Mouse (Mus musculus) small intestine, adult 2 months (tissue): ENCODE data around the gene Abtb1.

ENCODE experiments used
- CTCF ChIP-seq: fragments of 200-500 bp; IDR thresholded peaks from 2 replicates; pipeline ENCODE4 v1.5.1; 2012; ENCODE audit warnings: low read depth, mild to moderate bottlenecking, control low read depth, inconsistent platforms, low read length, moderate library complexity, mixed read lengths; ENCODE audit not compliant: insufficient replicate concordance, insufficient read length; ENCODE audit errors: extremely low read depth
- POLR2A ChIP-seq: fragments of 200-500 bp; IDR thresholded peaks from 2 replicates; pipeline ENCODE4 v1.6.1; 2012; ENCODE audit warnings: low read depth, mild to moderate bottlenecking, control low read depth, inconsistent platforms, low read length, moderate library complexity

DNA sequence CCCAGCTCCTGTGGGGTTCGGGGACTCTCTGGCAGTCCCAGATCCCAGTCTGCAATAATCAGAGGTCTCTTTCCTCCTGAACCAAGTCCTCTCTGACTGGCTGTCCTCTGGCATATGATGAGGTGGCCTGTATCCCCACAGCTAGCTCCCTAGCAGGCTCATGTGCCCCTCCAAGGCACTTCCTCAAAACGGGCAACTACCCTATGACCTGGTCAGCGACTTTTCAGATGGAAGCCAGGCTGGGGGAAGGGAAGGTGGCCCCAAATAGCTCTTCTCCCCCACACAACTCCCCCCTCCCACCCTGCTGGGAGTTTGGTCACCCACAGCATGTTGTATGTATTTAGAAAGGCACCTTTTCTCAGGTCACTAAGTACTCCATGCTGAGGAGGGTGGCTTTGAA lies 15.7 kb downstream of the Abtb1 start:
- TF ChIP-seq CTCF (no peak), POLR2A (no peak)
